Mouse (Mus musculus) layer of hippocampus, postnatal 36 days (tissue): ENCODE results near the gene Poc5. TPM values are rescaled to one million over a fixed set of nuclear protein-coding genes. Genes with fewer than 3 reads are reported as not detected.

Experiments used
- DNase-seq, 2 experiments: peaks; one replicate each; pipeline ENCODE4 v3.0.0; 2022
- microRNA-seq, 2 experiments: library from miRNA; unstranded; fragments of <30 nt; microRNA quantifications; one replicate each; pipeline ENCODE4 v1.2.0; 2021
- total RNA-seq, 2 experiments: library from RNA; stranded (reverse); gene quantifications; 2 replicates each; pipeline ENCODE4 v1.2.3; 2021

Poc5 gene
- total RNA-seq, 2 experiments from 2014 or later: 29.4 to 37.8 TPM

DNA sequence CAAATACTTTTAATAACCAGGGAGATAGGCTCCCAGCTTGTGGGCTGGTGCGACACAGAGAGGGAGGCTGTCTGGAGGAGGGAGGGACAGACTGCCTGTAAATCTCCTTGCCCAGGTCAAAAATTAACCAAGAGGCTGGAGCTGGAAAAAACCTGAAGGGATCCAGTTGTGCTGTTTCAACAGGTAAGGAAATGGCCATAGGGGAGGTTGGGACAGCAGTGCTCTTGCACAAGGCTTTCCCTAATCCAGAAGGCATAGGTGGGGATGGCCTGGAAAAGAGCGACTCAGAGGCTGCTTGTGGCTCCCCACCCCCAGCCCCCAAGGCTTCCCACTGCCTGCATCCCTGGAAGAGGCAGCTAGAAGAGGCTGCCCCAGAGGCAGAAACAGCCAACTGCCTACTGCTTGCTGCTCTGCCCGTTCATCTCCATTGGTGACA, 44.3 kb downstream of the Poc5 start:
- DNase-seq: no peak

DNA sequence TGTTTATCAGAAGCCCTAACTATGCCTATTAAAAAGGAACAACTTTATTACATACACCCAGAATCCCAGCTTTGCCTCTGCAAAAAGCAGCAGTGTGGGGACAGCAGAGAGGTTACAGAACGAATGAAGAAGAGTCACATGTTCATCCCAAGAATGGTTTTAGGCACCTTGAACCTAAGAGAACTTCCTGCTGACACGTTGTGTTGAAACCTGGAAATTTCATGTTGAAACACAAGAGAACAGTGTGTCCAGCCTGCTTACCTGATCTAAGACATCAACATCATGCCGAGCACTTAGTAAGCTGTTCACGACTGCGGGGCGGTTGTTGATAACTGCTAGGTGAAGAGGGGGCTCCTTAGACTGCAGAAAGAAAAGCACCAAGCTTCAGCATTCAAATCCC, 44.9 kb downstream of the Poc5 start:
- DNase-seq: no peak

DNA sequence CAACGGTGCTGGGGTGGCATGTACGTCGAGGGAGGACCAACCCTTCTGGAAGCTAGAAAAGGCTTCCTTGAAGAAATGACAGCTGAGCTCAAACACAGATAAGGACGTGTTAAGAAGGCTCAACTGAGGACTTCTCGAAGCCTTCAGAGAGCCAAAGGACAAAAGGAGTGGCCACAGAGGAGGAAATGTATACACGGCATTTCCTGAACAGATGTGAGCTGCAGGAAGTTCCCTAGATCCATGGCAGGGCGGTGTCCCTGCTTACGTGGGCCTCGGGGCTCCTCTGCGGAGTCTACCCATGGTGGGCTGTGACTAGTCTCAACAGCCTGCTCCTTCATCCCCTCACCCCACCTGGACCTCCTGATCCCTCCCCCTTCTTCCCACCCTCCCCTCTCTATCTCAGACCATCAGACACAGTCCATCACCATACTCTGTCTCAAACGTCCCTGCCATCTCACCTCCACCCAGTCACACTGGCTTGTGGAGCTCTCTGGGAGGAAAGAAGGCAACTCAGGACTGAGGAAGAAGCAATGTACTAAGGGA, 45.6 kb downstream of the Poc5 start:
- no peak for DNase-seq

DNA sequence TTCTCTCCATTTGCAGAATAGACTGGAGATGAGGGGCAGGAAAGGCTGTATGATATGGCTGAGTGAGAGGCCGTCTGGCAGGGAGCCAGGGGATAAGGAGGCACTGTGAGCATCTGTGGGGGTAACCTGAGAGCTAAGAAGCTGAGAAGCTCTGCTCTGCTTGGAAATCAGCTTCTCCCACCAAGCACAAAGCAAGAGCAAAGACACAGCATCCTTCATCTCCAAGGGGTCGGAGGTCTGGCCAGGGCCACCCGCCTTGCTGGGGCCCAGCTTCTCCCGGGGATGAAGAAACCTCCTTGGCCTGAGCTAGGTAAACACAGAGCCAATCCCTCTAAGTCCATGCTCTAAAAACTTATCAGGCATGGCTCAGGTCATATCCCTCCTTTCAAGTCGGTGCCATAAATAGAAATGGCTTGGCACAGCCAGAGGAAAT, 46.8 kb downstream of the Poc5 start:
- no peak for DNase-seq

DNA sequence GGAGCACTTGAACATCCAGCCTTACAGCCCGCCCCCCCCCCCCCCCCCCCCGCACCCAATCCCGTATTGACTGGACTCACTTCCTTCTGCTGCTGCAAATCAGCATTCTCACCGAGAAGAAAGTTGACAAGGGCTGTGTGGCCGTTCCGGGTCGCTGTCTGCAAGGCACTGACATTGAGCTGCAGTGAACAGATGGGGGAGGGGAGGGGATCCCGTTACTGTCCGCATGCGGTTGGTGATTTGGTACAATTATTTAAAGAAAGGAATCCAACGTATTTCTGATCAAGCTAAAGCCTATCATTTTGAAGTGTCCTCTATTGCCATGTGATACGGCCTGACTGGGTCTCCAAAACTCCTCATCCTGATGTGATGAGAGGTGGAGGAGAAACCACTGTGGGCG, 47.7 kb downstream of the Poc5 start:
- no peak for DNase-seq

DNA sequence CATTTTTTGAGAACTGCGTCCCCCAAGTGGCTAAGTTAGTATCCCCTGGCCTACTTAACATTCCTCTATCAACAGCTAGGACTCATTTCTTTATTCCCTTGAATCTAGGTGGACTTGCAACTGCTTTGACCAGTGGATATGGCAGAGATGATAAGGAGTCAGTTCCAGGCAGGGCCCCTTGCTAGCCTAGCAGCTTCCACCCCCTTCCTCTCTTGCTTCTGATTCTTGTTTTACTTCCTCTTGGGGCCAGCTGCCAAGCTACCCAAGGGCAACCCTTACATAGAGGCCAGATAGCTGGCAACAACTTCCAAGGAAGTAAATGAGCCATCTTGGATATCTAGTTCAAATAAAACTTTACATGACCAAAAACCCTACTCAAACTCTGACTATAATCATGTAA, 48.8 kb downstream of the Poc5 start:
- no peak for DNase-seq

DNA sequence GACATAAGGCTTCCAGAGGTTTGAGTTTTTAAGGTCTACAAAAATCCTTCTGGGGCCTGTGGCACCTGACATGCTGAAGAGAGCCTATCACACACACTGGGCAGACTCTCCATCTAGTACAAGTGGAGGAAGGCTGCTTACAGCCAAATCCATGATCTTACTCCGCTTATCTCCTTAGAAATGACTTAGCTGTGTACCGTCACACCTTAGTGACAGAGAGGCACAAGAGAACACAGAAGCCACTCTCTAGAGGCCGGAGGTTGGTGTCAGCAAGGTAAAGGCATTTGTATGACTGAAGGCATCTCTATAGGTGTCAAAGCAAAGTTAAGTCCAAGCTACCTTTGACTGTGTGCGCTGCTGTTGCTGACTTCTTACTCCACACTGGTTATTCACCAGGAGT, 52.3 kb downstream of the Poc5 start:
- DNase-seq: no peak

DNA sequence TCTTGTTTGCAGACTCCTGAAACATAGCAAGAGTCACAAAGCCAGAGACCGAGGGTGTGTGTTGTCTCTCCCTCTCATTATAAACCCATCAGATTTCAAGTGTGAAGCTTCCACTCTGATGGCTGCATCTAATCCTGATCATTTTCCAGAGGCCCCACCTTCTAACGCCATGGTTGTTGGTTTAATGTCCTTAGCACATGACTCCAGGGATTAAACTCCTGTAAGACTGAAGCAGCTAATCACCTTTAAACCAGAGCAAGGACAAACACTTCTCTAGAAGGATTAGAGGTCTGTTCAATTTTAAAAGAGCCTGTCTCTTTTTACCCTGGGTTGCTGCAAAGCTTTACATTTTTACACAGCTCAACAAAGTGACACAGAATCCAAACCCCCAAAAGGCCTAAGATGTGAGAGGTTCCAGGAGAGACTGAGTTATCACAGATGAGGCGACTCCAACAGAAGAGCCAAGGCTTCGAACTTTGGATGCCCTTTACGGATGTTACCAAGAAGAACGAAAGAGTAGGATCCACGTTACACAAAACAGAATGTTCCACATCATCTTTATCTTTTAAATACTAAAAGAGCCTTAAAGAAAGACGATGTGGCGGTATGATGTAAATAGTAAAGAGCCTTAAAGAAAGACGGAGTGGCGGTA, 62.2 kb downstream of the Poc5 start:
- DNase-seq: no peak

DNA sequence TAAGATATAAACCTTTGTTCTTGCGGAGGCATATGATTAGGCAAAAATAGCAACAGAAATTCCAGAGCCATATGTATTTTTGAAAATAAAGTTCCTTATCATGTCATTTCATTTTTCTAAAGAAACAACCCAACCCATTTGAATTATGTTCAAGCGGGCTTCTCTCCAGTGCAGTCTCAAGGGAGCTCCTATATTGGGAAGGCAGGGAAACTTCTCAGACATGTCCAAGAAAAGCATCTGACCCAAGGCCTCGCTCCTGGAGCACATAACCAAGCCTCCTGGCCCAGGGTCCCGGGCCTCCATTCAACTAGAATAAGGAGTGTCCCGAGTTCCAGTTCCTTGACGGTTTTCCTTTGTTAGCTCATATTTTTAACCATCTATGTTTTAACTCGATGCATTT, 62.8 kb downstream of the Poc5 start:
- no peak for DNase-seq

DNA sequence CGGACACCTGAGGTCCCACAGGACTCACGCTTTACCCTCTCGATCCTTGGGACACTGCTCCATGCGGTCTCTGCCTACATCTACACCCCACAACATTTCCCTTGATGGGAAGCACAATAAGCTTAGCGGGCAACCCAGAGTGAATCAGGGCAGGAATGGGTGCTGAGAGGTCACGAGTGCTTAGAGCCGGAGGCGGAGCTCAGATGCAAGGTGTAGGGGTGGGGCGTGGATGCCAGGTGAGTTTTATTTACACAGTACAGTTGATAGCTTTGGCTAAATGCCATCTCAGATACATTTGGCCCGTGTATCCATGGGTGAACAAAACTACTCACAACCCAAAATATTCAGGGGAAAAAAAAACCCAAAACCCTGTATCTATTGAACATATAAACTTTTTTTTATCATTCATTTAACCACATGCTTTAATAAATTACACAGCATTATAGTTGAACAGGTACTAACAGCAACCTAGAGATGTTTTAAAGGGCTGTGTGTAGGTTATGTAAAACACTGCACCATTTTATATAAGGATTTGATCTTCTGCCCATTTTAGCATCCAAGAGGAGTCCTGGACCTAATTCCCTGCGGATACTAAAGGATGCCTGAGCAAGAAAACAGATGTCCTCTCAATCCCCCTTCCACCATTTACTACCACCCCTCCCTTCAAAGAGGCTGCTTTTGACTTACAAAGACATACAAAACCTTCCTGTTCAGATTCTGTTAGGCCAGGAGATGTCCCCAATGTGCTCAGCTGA, 63.5 kb downstream of the Poc5 start:
- no peak for DNase-seq

DNA sequence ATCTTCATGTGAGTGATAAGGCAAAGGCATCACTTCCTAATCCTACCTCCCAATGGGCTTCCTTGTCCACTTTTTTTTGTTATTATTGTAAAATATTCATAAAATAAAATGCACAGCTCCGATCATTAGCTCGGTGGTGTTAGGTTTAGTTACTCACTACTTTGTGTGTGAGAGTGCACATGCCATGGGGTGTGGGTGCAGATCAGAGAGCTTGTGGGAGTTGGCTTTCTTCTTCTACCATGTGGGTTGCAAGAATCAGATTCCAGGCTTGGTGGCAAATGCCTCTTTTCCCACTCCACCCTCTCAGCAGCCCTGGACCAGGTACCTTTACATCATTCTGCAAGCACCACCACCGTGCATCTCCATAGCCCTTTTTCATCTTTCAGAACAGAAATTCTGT, 64.5 kb downstream of the Poc5 start:
- no peak for DNase-seq

DNA sequence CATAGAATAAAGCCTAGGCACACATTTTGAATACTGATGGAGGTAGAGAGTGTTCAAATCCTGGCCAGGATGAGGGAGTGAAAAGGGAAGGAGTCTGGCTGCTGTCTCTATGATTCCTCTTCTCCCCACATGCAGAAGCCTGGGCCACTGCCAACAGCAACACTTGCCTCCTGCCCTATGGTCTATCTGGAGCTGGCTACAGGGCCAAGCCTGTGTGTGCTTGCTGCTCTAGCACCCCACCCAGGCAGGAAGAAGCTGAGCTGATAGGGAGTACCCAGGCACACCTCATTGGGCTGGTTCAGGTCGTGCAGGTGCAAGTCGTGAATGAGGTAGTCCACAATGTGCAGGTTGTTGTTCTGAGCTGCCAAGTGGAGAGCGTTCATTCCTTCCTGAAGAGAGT, 66.2 kb downstream of the Poc5 start:
- no peak for DNase-seq

DNA sequence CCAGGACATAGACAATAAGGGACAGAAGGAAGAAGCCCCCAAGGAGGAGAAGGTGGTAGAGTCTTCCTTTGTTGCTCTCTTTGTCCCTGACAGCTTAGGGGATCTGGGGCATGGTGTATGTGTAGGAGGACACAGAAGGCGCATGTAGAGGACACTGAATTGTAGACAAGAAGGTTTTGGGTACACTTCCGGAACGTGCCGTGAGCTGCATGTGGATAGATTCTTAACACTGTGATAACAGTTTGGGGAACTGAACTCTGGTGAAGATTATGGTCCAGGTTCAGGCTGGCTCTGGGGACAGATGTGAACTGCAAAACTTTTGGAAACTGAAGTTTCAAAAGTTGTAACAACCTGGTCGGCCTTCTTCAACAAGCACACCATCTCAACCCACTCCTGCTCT, 69.5 kb downstream of the Poc5 start:
- DNase-seq: no peak

DNA sequence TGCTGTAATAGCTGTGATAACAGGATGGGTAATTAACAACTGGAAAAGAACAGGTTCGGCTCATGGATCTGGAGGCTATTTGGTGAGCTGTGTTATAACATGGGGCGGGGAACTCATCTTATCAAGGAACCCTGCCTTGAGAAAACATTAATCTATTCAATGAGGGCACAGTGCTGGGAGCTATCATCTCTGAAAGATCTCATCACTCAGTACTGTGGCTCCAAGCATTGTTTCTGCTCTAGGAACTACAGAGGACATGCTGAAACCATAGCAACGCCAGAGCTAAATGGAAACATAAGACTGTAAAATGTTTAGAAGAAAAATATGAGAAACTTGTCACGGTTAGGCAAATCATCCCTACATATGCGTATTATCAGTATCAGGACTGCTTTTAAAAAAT, 69.9 kb downstream of the Poc5 start:
- no peak for DNase-seq

DNA sequence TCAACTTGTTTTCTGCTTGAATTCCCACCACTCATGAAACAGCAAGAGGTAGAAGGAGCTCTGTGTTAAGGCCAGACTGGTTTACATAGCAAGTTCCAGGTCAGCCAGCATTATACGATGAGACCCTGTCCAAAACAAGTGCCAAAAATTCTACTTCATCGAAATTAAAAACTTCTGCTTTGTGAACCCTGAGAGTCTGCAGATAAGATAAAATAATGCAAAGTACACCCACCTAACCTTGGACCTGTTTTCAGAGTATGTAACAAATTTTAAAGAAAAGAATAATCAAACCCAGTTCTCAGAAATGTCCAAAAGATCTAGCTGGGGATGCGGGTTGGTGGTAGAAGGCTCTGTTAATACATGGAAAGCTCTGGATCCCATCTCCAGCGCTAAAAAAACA, 70.5 kb downstream of the Poc5 start:
- DNase-seq: no peak

DNA sequence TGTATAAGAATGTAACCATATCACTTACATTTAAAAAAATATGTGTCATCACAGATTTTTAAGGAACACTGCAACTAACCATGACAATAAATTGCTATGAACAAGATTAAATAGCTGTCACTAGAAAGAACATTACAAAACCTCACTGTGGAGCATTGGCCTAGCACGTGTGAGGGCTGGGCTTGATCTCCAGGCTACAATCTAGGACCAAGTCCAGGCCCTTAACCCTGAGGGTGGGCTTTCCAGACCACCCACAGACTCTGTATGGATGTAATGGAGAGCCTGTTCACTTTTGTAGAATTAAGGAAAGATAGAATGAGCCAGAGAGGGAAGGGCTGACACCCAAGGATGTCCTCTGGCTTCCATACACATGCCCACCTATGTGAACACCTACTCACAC, 74.5 kb downstream of the Poc5 start:
- no peak for DNase-seq

DNA sequence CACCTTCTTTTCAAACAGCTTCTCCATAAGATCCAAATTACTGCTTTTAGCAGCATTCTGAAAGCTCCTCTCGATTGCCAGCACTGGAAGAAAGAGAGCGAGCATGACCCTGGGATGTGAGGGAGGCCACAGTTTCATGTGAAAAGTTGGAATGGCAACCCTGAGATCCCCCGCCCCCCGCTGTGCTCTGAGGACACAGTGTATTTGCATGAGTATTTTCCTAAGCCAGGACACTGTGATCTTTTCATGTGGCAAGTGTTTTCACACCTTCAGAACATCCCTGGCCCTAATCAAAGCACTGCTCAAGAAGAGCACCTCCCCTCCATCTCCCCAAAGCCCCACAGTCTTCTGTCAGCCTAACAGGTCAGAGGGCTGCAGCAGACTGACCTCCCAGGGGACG, 77.2 kb downstream of the Poc5 start:
- no peak for DNase-seq

Small RNA genes within 50 kb of the gene (microRNA-seq; reads per million reads assigned to microRNA genes)
- 0 reads per million in 2 experiments for gene Gm25213

Other genes starting within 250 kb of the Poc5 start
- gene Ankdd1b, start 82.9 kb downstream of the Poc5 start, total RNA-seq: under 1 TPM in 1 of 2 experiments, not detected in 1; 0.32 TPM
- gene Gm17622, start 102.4 kb downstream of the Poc5 start, total RNA-seq: not detected
- 10 to 100 TPM; 11.7 to 12.2 TPM for gene Polk, start 154.3 kb downstream of the Poc5 start, total RNA-seq
- 10 to 100 TPM; 70.6 to 71.3 TPM for gene Col4a3bp, start 154.3 kb downstream of the Poc5 start, total RNA-seq